Mouse (Mus musculus): ENCODE data around the gene Spen. TPM values are rescaled to one million over a fixed set of nuclear protein-coding genes. Genes with fewer than 3 reads are reported as not detected.
A peak's percentile ranks its signal among the peaks of the same experiment; 100 is the strongest.

Gene Spen
- total RNA-seq, 2 experiments from 2014 or later: 32.1 to 34.2 TPM

DNA sequence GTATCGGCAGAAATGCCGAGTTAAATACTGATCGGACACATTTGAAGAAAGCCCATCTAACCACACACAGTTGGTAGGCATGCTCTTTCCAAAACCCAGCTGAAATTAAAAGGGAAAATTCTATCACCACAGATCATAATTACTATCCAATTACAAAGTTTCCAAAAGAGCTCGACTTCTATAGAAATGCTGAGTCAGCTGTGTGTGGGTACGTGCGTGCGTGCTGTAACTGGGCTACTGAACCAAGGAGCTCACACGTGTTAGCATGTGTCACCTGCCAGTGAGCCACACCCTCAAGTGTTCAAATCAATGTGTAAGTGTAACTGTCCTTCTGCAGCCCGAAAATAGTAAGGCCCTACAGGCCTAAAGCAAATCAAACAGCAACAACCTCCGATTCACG, 50.8 kb downstream of the Spen start:
- DNase-seq: no peak
- intact Hi-C loops (cut with DNase I): loop anchor here (5.0 kb wide), 1 partner anchor 70 kb away; no protein-coding TSS in a partner anchor

DNA sequence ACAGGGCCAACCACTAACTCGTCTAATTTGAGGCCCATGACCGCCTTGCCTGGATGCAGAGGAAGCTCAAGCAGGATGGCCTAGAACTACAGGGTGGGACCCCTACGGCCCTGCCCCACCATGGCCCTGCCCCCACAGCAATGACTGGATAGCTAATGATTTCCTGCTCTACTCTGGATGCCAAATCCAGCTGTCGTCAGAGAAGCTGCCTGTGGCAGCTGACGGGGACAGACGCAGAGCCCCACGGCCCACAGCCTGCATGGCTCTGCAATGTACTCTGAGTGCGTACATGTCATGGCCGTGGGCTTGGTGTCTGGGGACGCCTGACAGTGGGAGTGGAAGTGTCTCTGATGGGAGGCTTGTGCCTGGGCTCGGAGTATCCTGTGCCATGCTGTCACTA, 54.3 kb downstream of the Spen start:
- no peak for DNase-seq
- intact Hi-C loops (cut with DNase I): loop anchor here (1.0 kb wide), 1 partner anchor 33 kb away; no protein-coding TSS in a partner anchor

DNA sequence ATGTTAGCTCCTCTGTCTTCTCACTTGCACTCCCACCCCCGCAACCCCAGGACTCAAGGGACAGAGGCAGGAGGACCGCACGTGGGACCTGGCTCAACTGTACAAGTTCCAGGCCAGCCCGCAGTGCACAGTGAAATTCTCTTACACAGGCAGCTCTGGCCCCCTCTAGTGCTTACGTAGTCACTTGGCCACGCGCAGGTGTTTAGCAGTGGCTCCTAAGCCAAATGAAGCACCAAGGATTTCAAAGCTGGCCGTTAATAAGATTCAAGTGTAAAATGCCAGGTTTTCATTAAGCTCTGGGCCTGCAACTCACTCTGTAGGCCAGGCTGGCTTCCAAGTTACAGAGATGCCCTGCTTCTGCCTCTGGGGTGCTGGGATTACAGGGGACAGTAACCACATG, 59.0 kb downstream of the Spen start:
- no peak for DNase-seq
- intact Hi-C loops (cut with DNase I): no loop called here

DNA sequence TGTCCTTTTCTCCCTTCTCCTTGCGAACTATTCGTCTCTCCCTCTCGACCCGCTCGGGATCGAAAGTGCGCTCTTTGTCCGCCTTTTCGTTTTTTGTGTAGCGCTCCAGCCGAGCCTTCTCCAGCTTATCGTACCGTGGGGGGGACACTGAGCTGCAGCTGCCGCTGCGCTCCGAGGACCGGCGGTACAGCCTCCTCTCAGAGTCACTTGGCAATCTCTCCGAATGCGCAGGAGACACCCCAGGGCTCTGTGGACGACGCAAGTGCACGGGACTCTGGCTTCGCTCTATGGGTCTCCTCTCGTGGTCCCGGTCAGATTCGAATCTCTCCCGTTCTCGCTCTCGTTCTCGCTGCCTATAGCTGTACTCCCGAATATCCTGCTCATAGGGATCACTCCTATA, 59.6 kb downstream of the Spen start:
- intact Hi-C loops (cut with DNase I): no loop called here
- DNase-seq: no peak

DNA sequence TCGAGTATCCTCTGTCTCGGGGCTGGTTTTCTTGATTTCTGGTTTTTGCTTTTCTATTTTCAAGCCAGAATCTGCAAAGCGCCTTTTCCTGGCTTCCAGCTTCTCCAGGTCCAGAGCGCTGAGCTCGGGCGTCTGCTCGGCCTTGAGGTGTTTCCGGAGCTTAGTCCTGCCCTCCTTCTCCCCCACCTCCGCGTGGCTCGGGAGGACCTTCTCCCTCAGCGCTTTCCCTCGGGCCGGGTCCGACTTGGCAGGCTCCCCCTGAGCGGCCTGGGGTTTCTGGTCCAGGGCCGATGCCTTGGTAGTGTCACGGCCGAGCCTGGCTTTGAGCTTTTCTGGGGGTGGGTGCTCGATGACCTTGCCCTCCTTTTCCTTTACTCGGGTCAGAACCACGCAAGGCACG, 60.2 kb downstream of the Spen start:
- intact Hi-C loops (cut with DNase I): no loop called here

DNA sequence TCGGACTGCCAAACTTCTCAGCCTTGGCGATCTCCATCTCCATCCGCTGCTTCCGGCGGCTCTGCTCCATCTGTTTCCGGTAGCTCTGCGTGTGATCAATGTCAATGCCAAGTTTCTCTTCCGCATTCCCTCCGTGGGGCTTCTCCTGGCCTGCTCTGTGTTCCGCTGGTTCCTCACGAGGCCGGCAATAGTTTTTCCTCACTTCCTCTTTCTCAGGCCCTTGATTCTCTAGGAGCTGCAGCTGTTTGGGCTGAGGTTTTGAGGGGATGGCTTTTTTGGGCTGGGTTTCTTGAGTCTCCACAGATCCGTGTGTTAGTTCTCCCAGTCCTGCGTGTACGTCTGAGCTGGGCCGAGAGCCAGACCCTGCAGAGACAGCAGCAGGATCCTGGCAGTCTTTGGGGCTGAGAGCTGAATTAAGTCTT, 60.7 kb downstream of the Spen start:
- intact Hi-C loops (cut with DNase I): no loop called here
- peak; percentile 60 to 69 for DNase-seq

More for the DNA sequence above, 60.2 kb downstream of the Spen start:
- DNase-seq: no peak

DNA sequence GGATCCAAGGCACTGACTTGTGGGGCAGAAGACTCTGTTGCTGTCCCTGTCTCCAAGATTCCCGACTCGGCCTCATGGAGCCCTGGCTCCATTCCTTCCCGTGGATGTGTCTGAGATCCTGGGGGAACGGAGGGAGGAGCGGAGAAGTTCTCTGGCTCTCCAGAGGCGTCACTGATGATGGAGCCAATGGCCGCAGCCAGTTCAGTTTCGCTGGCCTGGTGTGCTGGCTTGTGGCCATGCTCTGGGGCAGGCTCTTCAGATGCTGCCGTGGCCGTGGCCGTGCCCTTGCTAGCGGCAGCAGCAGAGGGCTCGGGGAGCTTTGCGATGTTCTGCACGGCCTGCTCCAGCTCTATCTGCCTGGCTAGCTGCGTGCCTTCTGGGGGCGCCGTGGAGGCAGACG, 64.0 kb downstream of the Spen start:
- DNase-seq: peak in 1 of 2 experiments; percentile 24
- intact Hi-C loops (cut with DNase I): no loop called here

DNA sequence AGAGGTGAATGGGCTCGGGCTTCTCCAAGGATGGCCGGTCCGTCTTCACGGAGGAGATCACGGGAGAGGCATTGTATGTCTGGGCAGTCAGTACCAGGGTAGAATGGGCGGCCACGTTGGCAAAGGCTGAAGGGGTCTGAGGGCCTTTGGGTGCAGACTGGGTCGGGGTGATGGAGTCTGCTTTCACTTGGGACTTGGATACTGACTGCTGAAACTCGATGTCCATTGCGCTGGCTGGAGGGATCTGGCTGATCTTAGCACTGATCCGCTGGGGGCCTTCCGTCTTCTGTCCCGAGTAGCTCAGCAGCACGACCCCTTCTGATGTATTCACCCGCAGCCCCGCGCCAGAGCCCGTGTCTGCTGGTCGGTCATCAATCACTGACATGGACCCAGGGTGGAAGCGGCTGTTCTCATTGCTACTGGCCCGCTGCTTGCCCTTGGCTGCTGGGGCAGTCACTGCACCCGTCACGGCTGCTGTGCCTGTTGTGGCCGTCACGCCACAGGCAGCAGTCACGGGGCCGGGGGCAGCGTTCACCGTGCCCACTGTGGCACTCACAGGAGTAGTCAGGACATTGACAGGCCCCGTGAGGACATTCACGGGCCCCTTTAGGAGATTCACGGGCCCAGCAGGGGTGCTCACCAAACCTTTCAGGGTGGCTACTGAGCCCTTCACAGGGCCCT, 65.6 kb downstream of the Spen start:
- no peak for DNase-seq
- intact Hi-C loops (cut with DNase I): no loop called here

DNA sequence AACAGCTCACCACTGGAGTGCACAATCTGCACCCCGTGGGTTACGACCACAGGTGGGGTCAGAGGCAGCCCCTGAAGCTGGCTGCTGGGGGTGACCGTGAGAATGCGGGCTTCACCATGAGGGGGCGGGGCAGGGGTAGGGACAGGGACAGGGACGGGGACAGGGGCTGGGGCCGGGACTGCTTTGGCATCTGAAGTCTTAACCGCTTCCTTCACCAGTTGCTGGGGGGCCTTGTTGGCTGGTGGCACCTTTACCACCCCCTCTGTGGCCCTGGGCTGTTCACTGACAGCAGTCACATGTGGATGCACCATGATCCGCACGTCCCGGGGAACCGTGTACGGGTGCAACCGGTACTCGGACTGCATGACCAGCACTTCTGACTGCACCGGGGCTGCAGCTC, 66.9 kb downstream of the Spen start:
- DNase-seq: no peak
- intact Hi-C loops (cut with DNase I): no loop called here

DNA sequence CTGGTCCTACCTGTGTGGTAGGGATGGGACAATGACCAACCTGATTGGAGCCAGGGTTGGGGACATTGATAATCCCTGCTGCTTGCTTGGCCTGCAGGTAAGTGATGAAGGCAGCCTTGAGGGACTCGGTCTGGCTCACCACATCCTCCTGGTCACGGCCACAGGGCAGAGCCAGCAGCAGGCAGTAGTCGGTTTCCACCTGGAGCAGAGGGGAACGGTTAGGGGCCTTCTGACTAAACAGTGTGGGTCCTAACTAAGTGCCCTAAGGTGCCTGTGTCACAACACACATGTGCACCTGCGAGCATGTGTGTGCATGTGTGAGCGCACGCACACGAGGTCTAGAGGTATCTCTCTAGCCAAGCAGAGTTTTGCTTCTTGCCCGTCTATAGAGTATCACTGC, 69.1 kb downstream of the Spen start:
- no peak for DNase-seq
- intact Hi-C loops (cut with DNase I): no loop called here

DNA sequence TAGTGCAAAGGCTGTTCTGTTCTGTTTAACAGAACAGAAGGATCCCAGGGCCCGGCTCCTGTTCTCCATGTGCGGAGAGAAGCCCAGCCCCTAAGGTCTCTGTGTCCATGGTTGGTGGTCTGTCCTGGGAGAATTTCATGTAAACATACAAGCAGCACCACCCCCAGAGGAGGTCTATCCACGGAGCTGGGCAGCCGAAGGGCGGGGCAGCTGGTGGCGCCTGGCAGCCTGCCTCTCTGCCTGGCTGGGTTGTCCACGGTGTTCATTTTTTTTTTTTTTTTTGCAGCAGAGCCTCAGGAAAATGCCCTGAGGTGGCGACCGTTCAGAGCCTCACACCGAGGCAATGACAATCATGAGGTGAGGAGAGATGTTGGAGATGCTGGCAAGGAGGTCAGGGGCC, 69.8 kb downstream of the Spen start:
- DNase-seq: peak in 1 of 2 experiments; percentile 40
- intact Hi-C loops (cut with DNase I): no loop called here

DNA sequence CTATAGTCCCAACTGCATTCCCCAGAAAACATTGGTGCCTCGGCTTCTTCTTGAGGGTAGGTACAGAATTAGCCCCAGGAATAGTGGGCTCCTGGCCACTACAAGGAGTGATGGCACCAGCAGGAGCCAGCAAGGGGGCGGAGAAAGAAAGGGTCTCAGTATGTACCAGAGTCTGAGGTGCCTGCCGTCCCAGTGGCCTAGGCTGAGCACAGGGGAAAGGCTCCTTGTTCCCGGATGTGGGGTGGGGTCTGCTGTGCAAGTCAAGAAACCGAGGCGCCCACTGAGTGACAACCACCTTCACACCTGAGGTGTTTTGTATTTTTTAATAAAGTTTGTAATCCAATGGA, 70.8 kb downstream of the Spen start:
- no peak for DNase-seq
- intact Hi-C loops (cut with DNase I): no loop called here

DNA sequence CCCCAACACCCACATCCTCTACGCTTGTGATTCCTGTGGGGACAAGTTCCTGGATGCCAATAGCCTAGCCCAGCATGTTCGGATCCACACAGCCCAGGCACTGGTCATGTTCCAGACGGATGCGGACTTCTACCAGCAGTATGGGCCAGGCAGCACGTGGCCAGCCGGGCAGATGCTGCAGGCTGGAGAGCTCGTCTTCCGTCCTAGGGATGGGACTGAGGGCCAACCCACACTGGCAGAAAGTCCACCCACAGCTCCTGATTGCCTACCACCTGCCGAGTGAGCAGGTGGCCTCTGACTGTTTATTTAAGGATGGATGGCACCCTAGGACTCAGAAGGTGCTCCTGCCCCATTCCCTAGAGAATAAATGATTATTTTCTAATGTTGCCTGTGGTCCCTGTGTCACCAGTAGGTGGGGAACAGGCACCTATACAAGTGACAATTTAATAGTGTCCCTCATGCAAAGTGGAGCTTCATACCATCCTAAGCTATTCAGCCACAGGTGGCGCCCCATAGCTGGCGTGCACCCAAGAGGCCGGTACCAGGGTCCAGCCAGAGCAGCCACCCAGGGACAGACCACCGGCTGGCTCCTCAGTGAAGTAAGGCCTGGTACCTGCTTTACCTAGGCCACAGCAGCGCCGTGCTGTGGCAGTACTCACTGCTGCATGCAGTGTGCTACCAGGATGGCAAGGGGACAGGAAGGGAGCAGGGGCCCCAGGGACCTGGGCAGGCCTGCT, 71.4 kb downstream of the Spen start:
- DNase-seq: no peak
- intact Hi-C loops (cut with DNase I): no loop called here

DNA sequence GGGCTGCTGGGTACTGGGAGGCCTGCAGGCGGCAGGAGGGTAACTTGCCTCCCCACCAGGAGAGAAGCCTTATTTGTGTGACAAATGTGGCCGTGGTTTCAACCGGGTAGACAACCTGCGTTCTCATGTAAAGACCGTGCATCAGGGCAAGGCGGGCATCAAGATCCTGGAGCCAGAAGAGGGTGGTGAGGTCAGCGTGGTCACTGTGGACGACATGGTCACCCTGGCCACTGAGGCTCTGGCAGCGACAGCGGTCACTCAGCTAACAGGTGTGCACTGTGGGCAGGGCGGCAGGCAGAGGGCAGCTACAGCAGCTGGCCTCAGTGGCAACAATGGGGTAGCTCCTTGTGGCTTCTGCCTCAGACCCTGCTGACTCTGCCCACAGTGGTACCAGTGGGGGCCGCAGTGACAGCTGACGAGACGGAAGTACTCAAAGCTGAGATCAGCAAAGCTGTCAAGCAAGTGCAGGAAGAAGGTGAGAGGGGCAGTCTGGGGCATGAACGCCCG, 72.1 kb downstream of the Spen start:
- intact Hi-C loops (cut with DNase I): no loop called here
- DNase-seq: no peak

DNA sequence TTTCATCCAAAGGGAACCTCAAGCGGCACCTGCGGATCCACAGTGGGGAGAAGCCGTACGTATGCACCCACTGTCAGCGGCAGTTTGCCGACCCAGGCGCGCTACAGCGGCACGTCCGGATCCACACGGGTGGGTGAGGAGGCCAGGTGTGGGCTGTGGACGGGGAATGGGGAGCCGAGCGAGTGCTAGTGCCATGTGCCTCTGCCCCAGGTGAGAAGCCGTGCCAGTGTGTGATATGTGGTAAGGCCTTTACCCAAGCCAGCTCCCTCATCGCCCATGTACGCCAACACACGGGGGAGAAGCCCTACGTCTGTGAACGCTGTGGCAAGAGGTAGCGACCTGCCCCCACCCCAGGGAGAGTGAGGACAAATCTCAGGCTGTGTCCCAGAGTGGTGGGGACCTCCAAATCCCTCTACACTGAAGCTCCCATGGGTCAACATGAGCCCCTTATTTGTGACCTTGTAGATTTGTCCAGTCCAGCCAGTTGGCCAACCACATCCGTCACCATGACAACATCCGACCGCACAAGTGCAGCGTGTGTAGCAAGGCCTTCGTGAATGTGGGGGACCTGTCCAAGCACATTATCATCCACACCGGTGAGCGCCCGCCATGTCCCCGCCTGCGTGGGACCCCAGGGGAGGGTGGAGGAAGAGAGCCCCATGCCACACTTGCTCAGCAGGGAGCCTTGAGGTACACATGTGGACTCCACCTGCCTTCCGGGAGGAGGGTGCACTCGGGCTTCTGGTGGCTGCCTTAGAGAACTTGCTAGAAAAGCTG, 72.7 kb downstream of the Spen start:
- intact Hi-C loops (cut with DNase I): no loop called here
- DNase-seq: no peak

DNA sequence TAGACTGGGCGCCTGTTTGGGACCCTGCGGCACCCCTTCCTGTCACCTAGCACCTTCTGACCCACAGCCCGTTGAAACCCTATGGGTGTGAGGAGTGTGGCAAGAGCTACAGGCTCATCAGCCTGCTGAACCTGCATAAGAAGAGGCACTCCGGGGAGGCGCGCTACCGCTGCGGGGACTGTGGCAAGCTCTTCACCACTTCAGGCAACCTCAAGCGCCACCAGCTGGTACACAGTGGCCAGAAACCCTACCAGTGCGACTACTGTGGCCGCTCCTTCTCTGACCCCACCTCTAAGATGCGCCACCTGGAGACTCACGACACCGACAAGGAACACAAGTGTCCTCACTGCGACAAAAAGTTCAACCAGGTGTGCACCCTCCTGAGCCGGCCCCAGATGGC, 73.7 kb downstream of the Spen start:
- intact Hi-C loops (cut with DNase I): no loop called here
- no peak for DNase-seq

DNA sequence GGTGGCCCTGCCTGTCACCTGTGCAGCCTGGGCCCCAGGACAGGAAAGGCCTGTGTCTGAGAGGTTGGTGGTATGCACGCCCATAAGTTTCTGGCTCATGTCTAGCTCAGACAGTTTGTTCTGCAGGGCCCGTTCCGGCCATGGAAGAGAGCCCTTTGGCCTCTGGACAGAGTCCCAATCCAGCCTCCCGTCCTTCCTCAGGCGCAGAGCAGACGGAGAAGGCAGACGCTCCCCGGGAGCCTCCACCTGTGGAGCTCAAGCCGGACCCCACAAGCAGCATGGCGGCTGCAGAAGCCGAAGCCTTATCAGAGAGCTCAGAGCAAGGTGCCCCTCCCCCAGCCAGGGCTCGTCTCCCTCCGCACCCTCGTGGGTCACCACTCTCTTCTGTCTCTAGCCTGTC, 74.9 kb downstream of the Spen start:
- no peak for DNase-seq
- intact Hi-C loops (cut with DNase I): no loop called here

DNA sequence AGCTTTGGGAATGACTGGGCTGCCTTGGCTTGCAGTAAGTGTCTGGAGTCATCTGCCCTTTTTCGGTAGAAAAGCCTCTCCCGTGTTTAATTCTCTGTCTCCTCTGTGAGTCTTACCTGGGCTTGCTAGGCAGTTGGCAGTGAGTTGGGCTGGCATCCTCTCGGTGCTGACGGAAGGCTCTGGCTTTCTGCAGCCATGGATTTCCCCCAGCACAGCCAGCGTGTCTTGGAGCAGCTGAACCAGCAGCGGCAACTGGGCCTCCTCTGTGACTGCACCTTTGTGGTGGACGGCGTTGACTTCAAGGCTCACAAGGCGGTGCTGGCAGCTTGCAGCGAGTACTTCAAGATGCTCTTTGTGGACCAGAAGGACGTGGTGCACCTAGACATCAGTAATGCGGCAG, 76.8 kb downstream of the Spen start:
- intact Hi-C loops (cut with DNase I): no loop called here
- DNase-seq: no peak

DNA sequence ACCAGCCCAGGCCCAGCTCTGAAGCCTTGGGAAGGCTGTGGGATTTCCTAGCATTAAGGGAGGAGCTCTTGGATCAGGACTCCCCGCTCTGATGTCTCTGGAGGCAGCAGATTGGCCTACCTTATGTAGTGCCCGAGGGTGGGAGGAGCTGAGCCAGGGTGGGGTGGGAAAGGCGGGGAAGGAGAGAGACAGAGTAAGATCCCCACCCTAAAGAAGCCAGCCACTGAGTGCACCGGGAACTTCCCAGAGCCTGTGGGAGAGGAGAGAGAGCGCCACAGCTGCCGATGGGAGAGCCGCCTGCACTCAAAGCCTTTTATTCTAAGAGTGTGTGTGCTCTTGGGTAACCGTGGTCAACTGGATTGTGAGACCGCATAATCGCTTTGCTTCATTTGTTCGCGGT, 77.3 kb downstream of the Spen start:
- intact Hi-C loops (cut with DNase I): no loop called here

DNA sequence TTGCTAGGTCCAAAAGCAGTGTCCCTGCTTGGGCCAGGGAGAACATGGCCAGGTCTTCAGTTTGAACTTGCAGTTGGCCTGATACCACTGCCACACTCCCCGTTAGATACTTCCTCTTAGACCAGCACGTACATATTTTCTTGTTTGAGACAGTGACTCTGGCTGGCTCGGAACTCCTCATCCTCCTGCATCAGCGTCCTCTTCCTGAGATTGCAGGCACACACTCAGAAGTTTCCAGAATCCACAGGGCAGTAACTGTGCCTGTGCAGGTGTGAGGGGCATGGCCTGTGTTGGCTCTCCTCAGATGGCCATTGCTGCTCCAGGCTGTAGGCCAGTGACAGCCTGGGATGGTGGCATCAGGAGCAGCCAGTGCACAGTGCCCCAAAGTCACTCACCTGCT, 77.9 kb downstream of the Spen start:
- intact Hi-C loops (cut with DNase I): no loop called here
- DNase-seq: no peak

More for the DNA sequence above, 77.3 kb downstream of the Spen start:
- DNase-seq: no peak

DNA sequence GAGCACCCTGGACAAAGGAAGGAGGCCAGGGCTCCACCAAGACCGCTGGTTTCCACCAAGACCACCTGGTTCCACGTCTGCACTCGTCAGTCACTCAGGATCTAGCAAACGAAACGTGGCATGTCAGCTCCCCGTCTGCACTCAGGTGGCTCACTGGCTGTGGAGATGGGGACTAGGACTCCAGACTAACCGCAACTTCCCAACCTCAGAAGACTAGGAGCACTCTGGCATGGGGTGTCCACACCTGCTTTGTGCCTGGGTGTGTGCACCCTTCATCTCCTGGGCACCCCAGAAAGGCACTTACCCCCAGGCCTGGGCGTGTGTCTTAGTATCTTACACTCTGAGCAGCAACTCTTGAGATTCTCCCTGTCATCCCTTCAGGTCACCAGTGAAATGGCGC, 78.6 kb downstream of the Spen start:
- intact Hi-C loops (cut with DNase I): no loop called here

DNA sequence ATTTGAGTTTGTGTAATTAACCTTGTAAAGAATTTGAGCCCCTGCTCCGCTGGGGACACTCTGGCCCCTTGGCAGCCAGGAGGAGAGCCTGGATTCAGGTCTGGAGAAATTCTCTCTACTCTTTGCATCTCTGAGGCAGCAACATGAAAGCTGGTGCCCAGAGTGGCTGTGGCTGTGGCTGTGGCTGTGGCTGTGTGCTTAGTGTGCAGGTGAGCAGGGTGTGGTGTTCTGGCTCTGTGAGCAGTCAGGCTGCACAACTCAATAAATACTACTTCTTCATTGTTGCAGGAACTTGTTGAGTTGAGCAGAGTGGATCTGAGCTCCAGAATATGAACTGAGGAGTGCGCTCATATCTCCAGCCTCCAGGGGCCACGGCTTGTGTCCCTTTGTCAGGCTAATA, 79.5 kb downstream of the Spen start:
- intact Hi-C loops (cut with DNase I): no loop called here
- DNase-seq: no peak

More for the DNA sequence above, 78.6 kb downstream of the Spen start:
- DNase-seq: no peak

Measured in heart, postnatal 10 days (tissue).